Mouse (Mus musculus): ENCODE results near the gene As3mt.

Gene As3mt

GRCm38 (mm10) chr19:46707296-46708151, at the start of gene As3mt:
Gene As3mt, plus strand, starts transcription at chr19:46707458.
- DNase-seq (ENCODE audit: low read depth, low spot score): no peak

DNA sequence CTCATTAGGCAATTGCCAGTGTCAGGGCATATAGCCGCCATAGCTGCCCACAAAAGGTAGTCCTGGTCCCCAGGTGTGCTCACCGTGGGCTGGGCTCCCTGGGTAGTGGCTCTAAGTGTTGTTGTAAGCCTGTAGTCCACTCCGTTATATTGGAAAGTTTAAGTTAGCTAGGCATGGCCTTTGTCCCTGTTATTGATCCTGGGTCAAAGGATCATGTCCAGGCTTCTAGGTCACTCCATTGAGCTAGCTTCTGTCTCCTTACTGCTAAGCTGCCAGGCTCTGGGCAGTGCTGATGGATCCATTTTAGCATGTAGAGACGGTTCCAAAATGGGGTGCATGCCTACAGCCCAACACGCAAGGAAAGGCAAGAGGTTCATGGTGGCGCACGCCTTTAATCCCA, 48.9 kb upstream of the As3mt start:
- DNase-seq (ENCODE audit: low read depth, low spot score): no peak

DNA sequence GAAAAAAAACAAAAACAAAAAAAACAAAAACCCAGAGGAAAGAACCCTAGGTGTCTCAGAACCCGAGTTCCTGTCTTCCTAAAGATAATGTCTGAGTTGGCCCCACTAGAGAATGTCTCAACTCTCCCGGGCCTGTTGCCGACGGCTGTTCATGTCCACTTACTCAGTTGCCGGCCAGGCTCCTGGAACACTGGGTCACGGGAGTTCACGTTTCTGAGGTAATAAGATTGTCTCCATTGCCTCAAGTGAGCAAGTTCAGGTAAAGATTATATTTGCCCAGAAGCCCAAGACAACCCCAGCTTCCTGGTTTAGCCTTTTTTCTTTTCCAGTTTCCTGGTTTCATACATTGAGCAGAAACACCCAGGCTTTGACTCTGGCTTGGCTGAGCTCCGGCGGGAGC, 48.4 kb upstream of the As3mt start:
- no peak for DNase-seq (ENCODE audit: low read depth, low spot score)

GRCm38 (mm10) chr19:46661511-46661910, 45.7 kb upstream of the As3mt start:
- DNase-seq (ENCODE audit: low read depth, low spot score): no peak

- no peak for DNase-seq (ENCODE audit: low read depth, low spot score)
These were observed 45.0 kb upstream of the As3mt start for GRCm38 (mm10) chr19:46662214-46662613.

DNA sequence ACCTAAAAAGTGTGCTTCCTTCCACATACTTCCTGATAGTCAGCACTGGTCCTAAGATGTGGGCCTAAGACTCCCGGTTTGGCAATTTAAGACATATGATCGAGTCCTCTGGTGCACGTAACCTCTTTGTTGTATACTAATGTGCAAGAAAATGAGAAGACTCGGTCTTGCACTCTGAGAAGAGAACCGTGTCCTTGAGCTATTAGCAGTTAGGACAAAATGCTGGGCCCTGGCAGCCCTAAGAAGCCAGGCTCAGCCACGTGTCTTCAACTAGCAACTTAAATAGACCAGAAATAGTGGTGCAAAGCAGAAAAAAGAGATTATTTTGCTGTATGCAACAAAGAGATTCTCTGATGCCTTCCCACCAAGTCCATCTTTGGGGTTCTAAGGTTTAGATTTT, 44.5 kb upstream of the As3mt start:
- no peak for DNase-seq (ENCODE audit: low read depth, low spot score)

- DNase-seq (ENCODE audit: low read depth, low spot score): no peak
These were observed 41.8 kb upstream of the As3mt start for GRCm38 (mm10) chr19:46665474-46665873.

- DNase-seq (ENCODE audit: low read depth, low spot score): no peak
These were observed 40.0 kb upstream of the As3mt start for GRCm38 (mm10) chr19:46667300-46667699.

GRCm38 (mm10) chr19:46668263-46668662, 39.0 kb upstream of the As3mt start:
- DNase-seq (ENCODE audit: low read depth, low spot score): no peak

DNA sequence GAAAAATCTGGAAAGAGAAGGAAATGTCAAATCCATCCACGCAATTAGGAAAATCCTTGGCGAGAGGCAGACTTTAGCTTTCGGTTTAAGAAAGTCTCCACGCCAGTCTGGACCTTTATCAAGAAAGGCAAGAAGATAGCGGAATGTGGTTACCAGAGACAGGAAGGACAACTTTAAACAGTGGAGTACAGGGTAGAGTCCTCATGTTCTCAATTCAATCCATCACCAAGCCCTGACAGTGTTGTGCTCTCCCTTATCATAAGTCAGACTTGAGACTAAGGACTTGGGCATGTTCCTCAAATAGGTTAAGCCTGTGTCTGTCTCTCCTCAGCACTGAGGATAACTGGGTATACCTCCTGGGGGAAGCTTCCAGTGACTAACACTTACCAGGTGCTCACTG, 37.5 kb upstream of the As3mt start:
- no peak for DNase-seq (ENCODE audit: low read depth, low spot score)

DNA sequence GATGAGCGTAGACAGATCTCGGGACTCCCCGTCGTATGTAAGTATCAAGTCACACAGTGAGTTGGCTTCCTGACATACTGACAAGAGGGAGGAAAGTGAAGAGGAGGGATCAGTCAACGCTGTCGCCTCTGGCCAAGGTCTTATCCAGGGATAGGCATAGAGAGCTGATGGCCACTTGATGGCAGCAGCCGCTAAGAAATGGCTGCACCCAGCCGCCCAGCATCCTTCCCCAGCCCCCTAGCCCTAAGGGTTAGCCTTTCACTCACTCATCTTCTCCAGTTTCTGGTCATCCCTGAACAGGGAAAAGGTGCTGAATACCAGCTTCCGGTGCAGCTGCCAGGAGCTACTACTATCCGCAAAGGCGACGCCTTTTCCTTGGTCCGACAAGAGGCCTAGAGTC, 36.6 kb upstream of the As3mt start:
- no peak for DNase-seq (ENCODE audit: low read depth, low spot score)

GRCm38 (mm10) chr19:46672766-46673418, 34.4 kb upstream of the As3mt start, which contains the start of gene Cyp17a1:
Gene Cyp17a1, minus strand, starts transcription at chr19:46673172.
- DNase-seq (ENCODE audit: low read depth, low spot score): no peak

DNA sequence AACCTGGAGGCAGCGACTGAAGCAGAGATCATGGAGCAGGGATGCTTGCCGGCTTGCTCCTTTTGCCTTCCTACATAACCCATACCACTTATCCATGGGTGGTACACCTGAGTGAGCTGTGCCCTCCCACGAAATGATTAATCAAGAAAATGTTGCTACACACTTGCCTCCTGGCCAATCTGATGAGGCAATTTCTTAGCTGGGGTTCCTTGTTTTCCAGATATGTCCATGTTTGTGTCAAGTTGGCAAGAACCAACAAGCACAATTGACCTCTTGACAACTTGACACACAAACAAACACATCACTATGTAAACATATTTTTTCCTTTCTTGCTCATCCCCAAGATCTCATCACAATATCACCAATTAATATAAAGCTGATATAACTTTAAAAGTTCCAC, 31.6 kb upstream of the As3mt start:
- no peak for DNase-seq (ENCODE audit: low read depth, low spot score)

DNA sequence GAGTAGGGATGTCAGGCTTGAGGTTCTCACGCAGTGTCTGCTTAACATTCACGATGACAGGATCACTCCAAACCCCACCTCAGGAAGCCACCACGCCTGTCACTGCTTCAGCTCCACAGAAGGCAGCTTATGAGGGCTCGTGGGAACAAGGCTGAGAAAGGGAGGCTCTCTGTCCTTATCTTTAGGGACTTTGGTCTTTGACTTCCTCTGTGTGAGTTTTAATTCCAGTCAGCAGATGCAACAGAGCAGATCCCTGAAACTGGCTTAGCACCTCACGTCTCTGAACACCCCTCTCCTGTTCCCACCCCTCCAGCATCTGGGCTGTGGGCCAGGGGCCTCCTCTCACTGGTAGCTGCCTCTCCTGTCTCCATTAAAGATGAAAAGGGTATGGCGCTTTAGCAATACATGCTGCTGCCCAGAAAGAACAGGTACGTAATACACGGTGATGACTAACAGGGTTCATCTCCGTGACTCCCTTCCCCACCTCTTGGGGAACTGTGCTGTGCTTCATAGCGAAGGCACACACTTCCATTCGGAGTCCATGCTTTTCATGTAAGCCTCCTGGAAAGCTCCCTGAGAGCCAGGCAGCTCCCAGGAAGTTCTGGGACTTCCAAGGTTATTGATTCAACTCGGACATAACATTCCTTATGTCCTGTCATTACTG, 27.4 kb upstream of the As3mt start:
- no peak for DNase-seq (ENCODE audit: low read depth, low spot score)

GRCm38 (mm10) chr19:46689460-46690372, 17.5 kb upstream of the As3mt start, which contains the start of gene Borcs7:
Gene Borcs7, plus strand, starts transcription at chr19:46689906.
- DNase-seq (ENCODE audit: low read depth, low spot score): peak; percentile 89

DNA sequence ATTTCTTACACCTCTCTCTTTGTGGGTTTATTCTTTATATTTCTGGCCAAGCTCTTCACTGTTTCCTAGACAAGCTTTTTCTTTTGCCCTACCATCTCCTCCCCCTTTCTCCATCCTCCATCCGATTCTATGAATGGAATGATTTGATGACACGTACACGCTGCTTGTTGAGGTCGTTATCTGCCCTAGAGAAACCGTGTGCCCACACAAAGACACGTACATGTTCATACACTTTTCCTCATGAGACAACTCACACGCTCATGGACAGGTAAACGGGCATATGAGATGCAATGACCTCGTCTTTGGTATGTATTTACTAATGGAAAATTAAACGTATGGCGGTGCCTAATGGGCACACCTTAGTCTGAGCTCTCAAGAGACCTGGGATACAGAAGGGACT, 16.9 kb upstream of the As3mt start:
- DNase-seq (ENCODE audit: low read depth, low spot score): no peak

DNA sequence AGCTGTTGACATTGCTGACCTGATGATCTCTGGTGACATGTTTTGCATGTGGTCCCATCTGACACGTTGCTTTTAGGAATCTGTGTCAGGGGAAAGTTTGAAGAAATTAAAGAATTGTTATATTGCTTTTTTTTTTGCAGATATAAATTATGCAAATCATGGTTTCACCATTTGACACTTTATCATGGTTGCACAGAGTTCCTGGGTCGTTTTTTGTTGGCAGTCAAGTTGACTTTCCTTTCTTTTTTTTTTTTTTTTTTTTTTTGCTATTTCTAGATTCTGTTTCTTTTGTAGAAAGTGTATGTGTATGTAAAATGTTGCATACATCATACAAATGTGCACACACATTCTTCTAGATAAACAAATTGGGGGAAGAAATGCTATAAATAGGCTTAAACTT, 16.2 kb upstream of the As3mt start:
- no peak for DNase-seq (ENCODE audit: low read depth, low spot score)

- DNase-seq (ENCODE audit: low read depth, low spot score): no peak
These were observed 14.1 kb upstream of the As3mt start for GRCm38 (mm10) chr19:46693146-46693545.

- no peak for DNase-seq (ENCODE audit: low read depth, low spot score)
These were observed 10.8 kb upstream of the As3mt start for GRCm38 (mm10) chr19:46696482-46696881.

GRCm38 (mm10) chr19:46696943-46697342, 10.3 kb upstream of the As3mt start:
- DNase-seq (ENCODE audit: low read depth, low spot score): no peak

GRCm38 (mm10) chr19:46697840-46698517, 9.3 kb upstream of the As3mt start:
- no peak for DNase-seq (ENCODE audit: low read depth, low spot score)
